Mouse (Mus musculus) B cell, adult (primary cell): ENCODE measurements around the gene Acsl1. TPM values are rescaled to one million over a fixed set of nuclear protein-coding genes. Genes with fewer than 3 reads are reported as not detected.

Source experiments
- total RNA-seq: library from RNA; stranded (reverse); gene quantifications from 4 replicates; pipeline ENCODE4 v1.2.4, GENCODE M21; 2023; ENCODE audit not compliant: inconsistent age

Acsl1 gene
- total RNA-seq, result 26.5 to 30.2 TPM (median 27.1 TPM) in 4 replicates

DNA sequence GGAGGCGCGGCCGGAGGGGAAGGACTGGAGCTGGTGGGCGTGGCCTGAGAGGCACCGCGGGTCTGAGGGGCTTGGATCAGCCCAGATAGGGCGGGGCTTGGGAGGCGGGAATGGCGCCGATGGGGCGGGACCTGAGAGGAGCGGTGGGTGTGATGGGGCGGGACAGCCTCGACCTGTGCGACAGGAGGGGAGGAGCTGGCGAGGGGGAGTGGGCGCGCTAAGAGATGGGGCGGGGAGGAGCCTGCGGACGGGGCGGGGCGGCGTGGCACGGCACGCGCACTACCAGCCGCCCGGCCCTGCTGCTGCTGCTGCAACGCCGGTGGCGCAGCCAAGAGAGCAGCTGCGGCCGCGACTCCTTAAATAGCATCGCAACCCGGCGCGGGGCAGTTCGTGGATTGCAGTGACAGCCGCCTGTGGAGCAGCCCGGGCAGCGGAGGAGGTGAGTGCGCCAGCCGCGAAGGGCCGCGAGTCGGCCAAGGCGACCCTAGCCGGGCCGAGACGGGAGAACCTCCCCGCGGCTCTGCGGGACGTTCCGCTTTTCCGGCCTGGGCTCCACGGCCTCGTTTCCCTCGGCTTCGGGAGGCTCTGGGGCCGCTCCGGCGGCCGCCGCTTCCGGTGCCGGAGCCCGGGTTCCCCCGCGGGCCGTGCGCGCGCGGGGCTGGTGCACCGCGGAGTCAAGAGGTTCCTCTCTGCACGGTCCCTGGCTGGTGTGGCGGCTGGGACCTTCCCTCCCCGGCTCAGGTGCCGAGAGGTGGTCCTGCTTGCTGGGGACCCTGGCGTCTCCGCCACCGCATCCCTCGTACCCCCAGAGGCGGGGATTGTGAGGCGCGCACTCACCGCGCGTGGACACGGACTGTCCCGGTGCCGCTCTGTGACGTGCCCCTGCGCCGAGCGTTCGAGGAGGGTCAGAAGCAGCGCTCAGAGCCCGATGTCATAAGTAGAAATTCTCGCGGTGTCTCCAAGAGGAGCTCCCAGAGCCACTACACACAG is at the start of gene Acsl1:
Gene Acsl1 (plus strand): TSS at position 246 of the 990 bp plus-strand sequence.

GRCm38 (mm10) chr8:46551615-46552440 is 81.0 kb downstream of the Acsl1 start, which contains the start of gene Cenpu:
Gene Cenpu, plus strand, starts transcription at chr8:46552028.

Other genes starting within 250 kb of the Acsl1 start
- gene Helt, start 176.4 kb upstream of the Acsl1 start, total RNA-seq, result not detected in 4 replicates
- gene Cenpu, start 81.0 kb downstream of the Acsl1 start, total RNA-seq, result 5.3 to 11.1 TPM (median 9.3 TPM) in 4 replicates
- gene Primpol, start 146.2 kb downstream of the Acsl1 start, total RNA-seq, result 27.2 to 37.1 TPM (median 33.5 TPM) in 4 replicates
- gene Casp3, start 146.3 kb downstream of the Acsl1 start, total RNA-seq, result 16.4 to 18.6 TPM (median 18.1 TPM) in 4 replicates